Mouse (Mus musculus): Measurements from ENCODE around the gene Enpep.

Enpep gene

GRCm38 (mm10) chr3:129311951-129312350 lies 20.6 kb downstream of the Enpep start:
- no peak for DNase-seq

- no peak for DNase-seq
Observed at GRCm38 (mm10) chr3:129309926-129310325, 22.6 kb downstream of the Enpep start.

- DNase-seq = no peak
Observed at GRCm38 (mm10) chr3:129308876-129309275, 23.6 kb downstream of the Enpep start.

GRCm38 (mm10) chr3:129308102-129308752 lies 24.3 kb downstream of the Enpep start:
- peak in 1 of 2 experiments; percentile 11 for DNase-seq

GRCm38 (mm10) chr3:129303941-129304340 lies 28.6 kb downstream of the Enpep start:
- no peak for DNase-seq

- no peak for DNase-seq
Observed at GRCm38 (mm10) chr3:129299874-129300273, 32.6 kb downstream of the Enpep start.

GRCm38 (mm10) chr3:129298606-129299005 lies 33.9 kb downstream of the Enpep start:
- no peak for DNase-seq

- no peak for DNase-seq
Observed at GRCm38 (mm10) chr3:129296994-129297393, 35.5 kb downstream of the Enpep start.

- DNase-seq = no peak
Observed at GRCm38 (mm10) chr3:129295883-129296282, 36.6 kb downstream of the Enpep start.

- no peak for DNase-seq
Observed at GRCm38 (mm10) chr3:129289536-129289935, 43.0 kb downstream of the Enpep start.

- no peak for DNase-seq
Observed at GRCm38 (mm10) chr3:129287140-129287539, 45.4 kb downstream of the Enpep start.

- DNase-seq = no peak
Observed at GRCm38 (mm10) chr3:129286426-129286825, 46.1 kb downstream of the Enpep start.

- no peak for DNase-seq
Observed at GRCm38 (mm10) chr3:129284326-129284725, 48.2 kb downstream of the Enpep start.

GRCm38 (mm10) chr3:129279441-129279840 lies 53.1 kb downstream of the Enpep start:
- no peak for DNase-seq

- DNase-seq = no peak
Observed at GRCm38 (mm10) chr3:129273156-129273831, 59.2 kb downstream of the Enpep start.

GRCm38 (mm10) chr3:129270044-129270443 lies 62.5 kb downstream of the Enpep start:
- DNase-seq = no peak

GRCm38 (mm10) chr3:129268886-129269683 lies 63.4 kb downstream of the Enpep start:
- DNase-seq = no peak

- DNase-seq = no peak
Observed at GRCm38 (mm10) chr3:129258497-129258896, 74.0 kb downstream of the Enpep start.

GRCm38 (mm10) chr3:129256766-129257165 lies 75.8 kb downstream of the Enpep start:
- DNase-seq = no peak

GRCm38 (mm10) chr3:129256283-129256682 lies 76.2 kb downstream of the Enpep start:
- no peak for DNase-seq

- DNase-seq = no peak
Observed at GRCm38 (mm10) chr3:129254246-129254645, 78.3 kb downstream of the Enpep start.

- no peak for DNase-seq
Observed at GRCm38 (mm10) chr3:129250997-129251396, 81.5 kb downstream of the Enpep start.

- no peak for DNase-seq
Observed at GRCm38 (mm10) chr3:129238664-129239258, 93.8 kb downstream of the Enpep start.
